Mouse (Mus musculus): ENCODE results near the gene Stat4.

GRCm38 (mm10) chr1:52034816-52035752 is 48.1 kb downstream of the Stat4 start:
- TF ChIP-seq CTCF (IDR thresholded peaks at IDR 0.05; ENCODE audit: insufficient read depth, low read depth, low read length) (no peak), POLR2A (IDR thresholded peaks at IDR 0.05; ENCODE audit: insufficient read depth, low read depth, low read length) (no peak)

Data from olfactory bulb, adult 2 months (tissue).